Mouse (Mus musculus) kidney, adult 11 months (tissue): ENCODE data around the gene Scel.
A peak's percentile ranks its signal among the peaks of the same experiment; 100 is the strongest.

ENCODE experiments used
- DNase-seq: peaks from one replicate; pipeline ENCODE4 v3.0.0; 2022

The Scel gene

DNA sequence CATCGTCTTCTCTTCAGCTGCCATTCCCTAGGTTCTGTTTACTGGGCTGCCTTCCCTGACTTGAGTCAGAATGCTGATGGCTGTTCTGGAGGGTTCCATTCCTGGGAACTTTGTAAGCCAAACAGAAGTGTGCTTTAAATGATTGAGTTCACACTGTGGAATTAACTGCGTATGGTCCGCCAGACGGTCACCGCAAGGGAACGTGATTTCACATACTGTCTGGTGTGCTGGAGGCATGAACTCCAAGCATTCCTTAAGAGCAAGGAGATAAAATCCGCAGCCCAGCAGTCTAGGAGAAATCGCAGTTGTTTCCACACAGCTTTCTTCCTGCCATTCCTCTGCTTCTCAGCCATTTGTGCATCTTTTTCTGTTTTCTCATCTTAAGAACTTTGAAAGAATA, 2.3 kb downstream of the Scel start:
- DNase-seq = no peak

DNA sequence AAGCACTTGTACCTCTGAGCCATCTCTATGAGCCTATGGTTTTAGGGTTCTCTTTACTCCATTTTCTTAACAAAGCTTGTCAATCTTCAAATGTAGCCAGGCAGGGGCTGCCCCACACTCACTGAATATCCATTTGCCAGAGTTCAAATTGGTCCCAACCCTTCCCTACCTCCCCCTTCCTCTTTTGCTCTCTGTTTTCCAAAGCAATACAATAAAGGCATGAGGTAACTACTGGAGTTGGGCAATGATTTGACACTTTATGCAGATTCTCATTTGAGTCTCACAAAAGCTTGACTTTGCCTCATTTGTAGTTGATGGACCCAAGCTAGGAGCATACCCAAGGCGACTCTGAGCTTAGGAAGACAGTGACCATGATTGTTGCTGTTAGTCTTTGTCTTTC, 13.1 kb downstream of the Scel start:
- DNase-seq = no peak

DNA sequence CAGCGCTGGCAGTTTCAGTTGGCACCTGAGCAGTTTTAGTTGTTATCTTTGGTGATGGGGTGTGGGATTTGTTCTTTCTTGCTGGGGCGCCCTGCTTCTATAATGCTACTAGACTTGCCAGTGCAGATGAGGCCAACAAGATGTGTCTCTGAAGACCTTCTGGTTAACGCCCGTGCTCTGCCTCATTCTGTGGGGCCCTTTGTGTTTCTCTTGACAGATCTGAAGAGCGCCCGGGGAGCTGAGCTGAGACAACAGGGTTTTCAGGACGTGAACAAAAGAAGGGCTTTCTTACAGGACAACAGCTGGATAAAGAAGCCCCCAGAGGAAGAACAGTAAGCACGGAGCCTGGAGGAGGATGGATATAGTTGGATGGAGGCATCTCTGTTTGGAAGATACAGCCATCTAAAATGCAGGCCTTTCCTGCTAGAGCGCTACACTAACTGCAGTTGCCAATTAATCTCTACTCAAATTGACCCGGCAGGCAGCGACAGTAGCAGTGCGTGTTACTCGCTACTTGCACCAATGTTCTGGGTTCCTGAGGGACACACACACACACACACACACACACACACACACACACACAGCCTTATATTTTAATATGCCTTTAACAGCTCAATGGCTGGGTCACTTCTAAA, 16.7 kb downstream of the Scel start:
- no peak for DNase-seq

DNA sequence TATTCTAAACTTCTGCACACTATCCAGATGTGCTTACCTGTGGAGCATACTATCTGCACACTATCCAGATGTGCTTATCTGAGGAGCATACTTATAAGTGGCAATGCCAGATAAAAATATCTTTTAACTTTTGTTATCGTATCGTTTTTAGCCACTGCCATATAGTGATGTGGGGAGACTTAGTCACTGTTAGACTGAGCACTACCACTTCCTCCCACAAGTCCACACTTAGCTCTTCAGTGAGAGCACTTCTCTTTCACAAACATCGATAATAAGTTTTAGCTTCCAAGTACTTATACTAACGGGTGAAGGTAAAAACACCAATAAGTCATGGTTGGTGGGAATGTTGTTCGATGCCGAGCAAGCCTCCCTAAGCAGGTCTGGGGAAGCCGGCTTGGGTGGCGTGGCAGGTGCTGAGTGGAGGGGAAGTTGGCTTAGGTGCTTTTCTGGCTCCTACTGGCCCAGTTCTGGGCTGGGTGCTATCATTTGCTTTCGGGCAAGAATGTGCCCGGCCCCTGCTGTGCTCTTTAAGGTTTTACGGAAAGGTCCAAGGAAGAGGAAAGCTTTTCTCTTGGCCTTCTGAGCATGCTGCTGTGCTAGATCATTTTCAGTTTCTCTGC, 18.7 kb downstream of the Scel start:
- DNase-seq = no peak

DNA sequence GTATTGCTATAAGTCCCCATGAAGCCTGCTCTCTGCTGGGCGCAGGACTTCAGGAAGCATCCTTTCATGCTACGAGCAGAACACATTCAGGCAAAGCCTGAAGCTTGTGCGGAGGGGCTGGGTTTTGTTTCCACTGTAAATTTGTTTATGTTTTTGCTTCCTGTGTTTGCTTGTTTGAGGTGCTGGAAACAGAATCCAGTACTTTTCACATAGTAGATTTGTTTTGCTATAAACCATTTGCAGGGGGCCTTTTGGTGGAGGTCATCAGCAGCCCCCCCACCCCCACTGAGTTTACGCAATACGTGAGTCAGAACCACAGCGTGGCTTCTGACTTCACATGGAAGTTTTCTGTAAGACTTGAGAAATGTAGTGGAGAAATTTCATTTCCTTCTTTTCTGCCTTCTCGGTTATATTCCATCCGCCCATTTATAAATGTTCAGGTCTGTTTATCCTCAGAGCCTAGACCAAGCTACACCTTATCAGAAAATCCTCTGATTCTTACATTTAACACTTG, 22.4 kb downstream of the Scel start:
- no peak for DNase-seq

DNA sequence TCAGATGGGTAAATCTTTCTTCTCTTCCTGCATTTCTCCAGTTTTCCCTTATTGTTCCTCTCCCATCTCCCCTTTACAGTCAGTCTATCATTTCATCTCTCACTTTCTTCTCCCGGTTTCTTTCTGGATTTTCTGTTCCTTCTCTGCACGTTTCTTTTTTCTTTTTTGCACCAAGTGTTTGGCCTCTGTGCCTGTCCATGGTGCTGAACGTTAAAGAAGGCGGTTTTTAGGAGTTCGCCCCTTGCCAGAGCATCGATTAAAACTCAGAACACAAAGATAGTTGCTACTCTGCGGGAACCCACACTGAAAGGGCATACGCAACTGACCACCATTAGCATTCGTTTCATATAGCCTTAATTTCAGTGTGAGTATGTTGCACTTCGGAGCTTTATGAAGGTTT, 23.2 kb downstream of the Scel start:
- DNase-seq = no peak

DNA sequence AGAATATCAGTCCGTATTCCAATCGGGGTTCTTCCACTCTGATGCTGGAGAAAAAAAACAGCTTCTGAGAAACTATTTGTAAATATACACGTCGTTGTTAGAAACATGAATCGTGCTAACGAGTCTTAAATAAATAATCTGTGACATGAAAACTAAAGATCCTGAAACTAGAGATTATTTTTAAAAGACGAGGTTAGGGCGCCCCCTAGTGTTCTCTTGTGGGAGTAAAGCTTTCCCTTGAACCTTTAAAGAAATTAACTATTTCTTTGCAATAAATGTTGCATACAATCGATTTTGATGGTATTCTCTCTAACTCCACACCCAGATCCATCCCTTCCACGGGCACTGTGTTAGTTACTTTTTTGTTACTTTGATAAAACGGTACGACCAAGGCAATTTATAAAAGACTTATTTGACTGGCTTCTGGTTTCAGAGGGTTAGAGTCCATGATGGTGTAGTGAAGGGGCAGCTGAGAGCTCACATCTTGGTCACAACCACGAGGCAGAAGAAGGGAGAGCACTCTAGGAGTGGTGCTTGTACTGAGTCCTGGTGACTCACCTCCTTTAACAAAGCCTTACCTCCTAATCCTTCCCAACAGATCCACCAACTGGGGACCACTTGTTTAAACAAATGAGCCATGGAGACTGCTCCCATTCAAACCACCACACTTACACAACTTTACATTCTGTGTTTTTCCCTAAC, 24.4 kb downstream of the Scel start:
- no peak for DNase-seq

DNA sequence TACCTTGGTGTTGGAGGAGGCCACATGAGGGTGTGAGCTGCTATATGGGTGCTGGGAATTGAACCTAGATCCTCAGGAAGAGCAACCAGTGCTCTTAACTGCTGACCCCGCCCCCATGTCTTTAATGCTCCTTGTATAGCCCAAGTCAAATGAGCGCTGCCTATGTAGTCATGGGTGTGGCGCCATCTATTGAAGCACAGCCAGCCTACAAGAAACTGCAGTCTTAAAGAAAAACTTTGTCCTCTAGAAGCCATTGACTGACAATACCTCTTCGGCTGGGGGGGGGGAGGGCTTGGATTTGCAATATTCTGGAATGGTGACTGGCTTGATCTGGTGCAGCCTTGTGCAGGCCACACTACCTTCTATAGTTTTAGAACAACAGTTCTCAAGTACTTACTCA, 26.7 kb downstream of the Scel start:
- DNase-seq = no peak

DNA sequence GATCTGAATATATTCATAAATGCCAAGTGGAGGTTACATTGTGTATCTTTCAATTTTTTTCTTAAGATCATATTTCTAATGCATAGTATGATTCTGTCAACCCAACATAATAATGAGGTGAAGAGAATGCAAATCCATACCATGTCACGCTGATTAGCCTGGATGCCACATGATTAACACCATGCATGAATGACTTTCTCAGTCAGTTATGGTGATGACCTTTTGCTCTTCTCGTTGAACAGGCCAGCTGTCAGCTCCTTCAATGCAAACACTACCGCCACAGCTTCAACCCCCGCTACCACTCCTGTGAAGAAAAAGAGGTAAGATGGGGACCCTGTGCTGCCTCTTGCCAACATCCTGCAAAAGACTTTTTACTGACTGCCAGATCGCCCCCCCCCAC, 28.5 kb downstream of the Scel start:
- no peak for DNase-seq

DNA sequence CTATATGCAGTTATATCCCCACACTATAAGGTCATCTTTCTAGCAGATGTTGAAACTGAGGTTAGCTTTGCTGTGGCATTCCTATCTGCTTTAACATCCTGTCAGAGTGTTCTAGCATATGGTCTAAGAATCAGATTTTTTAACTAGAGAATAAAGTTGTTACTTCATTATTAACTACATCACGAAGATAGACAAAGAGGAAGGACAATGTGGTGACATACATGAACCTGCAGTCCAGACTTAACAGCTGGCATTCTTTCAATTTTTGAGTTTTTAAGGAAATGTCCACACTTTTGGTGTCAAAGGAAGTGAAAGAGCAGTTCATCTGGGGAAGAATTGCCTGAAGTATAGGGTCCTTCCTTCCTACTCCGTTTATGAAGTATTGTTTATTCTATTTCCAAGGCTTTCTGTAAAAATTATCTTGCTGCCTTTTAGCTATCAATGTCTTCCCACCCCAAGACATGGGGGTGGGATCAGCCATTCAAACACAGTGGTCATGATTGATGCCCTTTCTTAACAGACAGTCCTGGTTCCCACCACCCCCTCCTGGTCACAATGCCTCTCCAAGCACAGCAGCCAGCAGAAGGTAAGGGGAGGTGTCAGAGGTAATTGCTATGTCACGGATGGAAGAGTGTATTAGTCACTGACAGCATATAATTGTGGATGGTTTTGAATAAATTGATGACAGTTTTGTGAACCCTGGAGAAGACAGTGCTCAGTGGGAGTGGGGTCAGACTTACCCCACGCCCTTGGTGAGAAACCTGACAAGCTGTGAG, 30.4 kb downstream of the Scel start:
- no peak for DNase-seq

DNA sequence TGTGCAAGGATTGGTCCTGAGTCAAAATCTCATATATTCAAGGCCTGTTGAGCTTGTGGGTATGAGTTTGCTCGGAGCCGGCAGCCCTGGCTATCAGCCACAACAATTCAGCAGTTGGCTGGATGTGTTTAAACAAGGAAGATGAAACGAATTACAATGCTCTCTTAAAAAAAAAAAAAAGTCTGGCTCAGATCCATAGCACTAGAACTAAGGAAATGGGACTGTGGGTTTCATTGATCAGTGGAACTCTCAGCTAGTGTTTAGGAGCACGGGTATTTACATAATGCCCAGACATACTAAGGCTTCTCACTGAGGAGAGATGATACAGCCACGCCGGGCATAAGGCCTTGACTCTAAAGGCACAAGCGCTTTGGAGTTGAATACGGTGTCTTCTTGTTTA, 32.6 kb downstream of the Scel start:
- no peak for DNase-seq

DNA sequence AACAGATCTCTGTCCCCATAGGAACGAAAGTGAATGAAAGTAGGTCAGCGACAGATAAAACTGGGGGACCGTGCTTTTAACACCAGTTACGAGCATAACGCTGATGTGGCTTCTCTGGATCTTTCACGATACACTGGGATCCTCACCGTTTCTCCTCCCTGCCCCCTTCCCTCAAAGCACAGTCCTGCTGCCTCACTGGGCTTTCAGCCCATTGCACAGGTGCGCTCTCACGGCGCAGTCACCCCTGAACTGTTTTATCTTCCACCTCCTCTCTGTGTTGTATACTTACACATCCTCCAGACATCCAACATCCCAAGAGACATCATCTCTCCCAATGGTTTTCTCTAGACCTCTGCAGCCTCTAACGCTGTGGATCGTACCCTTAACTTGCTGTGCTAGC, 33.1 kb downstream of the Scel start:
- no peak for DNase-seq

DNA sequence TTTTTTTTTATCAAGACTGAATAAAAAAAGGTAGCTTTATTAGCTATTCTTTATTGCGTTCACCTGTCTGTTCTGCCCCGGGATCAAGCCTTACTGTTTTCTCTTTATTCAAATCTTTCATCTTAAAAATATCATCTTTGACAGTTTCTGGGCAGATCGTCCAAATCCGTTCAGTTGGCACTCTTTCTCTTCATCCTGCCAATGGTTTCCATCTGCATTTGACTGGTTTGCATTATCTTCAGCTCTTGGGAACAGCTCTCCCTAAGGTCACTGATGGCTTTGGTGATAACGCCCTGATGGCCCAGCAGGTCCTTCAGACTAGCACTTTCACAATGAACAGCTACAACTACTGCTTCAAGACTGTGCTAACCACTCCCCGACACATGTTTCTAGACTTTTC, 35.1 kb downstream of the Scel start:
- no peak for DNase-seq

DNA sequence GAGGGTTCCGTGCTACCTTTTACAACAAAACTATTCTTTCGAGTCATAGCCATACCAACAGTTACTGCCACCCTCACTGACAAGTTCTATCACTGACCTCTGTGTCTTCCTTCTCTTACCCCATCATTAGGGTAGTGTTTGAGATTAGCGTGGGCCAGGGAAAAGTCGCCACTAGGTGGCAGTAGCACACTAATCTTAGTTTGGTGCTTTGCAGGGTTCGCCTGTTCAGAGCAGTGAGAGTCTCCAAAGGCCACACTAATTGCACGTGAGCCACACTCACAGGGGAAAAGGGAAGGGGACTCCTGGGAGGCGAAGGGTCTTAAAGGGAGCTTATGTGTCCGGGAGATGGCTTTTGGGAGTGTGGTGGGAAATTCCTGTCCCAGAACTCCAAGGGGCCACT, 37.3 kb downstream of the Scel start:
- peak; percentile 53 for DNase-seq

DNA sequence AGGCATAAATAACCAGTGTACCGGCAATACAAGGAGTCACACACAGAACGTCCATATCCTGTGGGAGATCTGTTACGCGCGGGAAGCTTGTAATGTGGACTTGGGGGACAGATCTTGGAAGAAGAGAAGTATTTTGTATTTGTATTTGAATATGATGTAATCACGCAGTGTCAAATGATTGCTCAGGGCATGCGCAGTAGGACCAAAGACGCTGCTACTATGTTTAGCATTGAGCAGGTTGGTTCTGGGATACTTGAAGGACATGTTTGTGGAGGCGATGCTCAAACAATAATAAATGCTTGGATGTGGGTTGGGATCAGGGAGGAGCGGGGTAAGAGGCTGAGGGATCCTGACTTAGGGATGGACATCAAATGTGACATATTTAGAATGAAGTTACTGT, 37.8 kb downstream of the Scel start:
- no peak for DNase-seq

DNA sequence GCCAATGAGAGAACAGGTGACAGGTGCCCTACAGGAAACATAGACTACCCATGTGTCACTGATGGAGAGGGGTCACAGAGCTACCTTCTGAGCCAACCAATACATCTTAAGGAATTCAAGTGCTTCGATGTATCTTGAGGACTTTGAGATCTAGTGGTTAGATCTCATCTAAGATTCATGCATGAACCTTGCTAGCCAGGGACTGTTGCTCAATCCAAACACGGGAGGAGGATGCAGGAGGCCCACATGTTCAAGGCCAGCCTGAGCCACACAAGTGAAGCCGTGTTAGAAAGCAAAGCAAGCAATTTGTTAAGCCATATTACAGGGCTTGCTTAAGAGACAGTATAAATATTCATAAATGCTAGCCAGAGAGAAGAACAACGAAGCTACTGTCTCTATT, 38.8 kb downstream of the Scel start:
- DNase-seq = no peak

DNA sequence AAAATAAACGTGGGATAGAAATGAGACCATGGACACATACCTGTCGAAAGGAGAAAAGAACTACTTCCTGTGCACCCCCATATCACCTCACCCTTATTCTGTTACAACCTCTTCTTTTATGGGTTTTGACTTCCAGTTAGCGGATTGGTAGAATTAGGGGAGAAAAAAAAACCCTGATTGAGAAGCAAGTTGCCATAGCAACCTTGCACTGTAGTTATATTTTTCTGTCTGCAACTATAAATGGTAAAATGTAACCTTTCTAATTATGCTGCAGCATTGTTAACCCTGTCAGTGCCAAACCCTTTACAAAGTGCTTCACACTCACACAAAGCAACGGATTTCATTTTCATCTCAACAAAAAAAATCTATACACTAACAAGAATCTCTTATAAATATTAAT, 39.2 kb downstream of the Scel start:
- no peak for DNase-seq

DNA sequence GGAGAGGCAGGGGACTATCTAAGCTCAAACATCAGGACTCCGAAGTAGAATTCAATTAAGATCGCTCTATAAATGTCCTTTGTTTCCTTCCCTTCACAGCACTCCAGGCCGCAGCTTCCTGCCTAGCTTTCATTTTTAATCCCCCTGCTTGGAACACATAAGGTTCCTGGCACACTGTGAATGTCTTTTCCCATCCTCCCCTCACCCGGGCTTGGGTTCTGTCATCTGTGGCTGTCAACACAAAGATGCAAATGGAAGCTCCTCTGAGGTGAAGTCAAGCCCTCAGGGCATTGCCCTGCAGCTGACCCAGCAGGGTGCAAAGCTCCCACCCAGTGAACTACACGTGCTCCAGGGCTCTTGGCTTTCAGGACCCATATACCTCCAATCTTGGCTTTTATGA, 43.5 kb downstream of the Scel start:
- DNase-seq = no peak

DNA sequence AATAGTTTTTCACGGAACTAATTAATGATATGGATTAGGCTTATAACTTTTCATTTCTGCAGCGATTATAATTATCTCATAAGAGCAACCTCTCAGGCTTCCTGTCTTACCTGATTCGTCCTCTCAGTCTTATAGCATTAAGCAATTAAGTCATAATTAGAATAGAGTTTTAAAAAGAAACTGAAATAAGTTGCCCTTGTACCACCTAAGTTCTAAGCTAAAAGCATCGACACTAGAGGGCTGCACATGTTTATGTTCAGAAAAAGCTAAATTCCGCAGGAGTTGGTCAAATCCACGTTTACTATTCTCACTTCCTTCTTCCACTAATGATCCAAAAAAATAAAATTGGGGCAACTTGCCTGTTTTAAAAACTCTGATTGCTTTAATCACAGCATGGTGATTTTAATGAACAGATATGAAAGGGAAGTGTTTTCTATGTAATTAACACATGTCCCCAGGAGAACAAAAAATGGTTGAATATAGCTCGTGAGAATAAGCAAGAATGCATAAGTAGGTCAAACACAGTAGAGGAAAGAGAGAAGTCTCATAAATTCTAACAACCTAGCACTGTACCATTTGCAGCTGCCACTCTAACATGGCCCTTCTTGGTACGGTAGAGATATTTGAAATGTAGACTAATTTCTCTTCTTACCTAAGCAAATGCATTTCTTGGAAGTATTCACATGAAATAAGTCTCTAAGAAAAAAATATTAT, 48.4 kb downstream of the Scel start:
- DNase-seq = no peak

DNA sequence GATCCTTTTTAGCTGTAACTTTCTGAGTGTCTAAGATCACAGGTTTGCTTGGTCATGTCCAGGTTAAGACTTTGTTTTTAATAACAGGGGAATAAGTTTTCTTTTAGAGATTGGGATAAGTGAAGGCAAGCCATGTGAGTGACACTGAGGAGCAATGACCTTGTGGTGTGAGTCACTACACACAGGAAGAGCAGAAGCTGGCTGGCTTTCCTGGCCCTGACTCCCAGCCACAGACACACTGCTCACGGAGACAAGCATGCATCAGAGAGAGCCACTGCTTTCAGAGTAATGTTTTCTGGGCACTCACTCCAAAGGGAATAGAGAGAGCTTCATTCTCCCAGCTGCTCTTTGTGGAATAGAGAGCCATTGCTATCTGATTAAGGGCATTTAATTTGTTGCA, 54.8 kb downstream of the Scel start:
- DNase-seq = no peak

DNA sequence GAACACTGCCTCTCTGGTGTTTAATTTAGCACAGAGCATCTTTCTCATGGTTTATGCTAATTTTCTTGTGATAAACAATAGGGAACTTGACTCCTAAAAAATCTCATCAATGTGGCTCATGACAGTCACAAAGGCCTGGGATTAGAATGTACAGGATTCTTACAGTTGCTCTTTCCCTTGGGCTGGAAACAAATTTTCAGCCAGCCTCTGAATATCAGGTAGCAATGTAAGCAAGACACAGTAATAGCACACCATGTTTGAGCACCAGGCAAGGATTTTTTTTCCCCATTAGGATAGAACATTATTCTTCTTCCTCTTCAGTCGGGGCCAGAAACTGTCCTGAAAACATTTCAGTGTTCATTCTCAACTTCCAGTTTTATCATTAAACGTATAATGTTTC, 55.3 kb downstream of the Scel start:
- no peak for DNase-seq

DNA sequence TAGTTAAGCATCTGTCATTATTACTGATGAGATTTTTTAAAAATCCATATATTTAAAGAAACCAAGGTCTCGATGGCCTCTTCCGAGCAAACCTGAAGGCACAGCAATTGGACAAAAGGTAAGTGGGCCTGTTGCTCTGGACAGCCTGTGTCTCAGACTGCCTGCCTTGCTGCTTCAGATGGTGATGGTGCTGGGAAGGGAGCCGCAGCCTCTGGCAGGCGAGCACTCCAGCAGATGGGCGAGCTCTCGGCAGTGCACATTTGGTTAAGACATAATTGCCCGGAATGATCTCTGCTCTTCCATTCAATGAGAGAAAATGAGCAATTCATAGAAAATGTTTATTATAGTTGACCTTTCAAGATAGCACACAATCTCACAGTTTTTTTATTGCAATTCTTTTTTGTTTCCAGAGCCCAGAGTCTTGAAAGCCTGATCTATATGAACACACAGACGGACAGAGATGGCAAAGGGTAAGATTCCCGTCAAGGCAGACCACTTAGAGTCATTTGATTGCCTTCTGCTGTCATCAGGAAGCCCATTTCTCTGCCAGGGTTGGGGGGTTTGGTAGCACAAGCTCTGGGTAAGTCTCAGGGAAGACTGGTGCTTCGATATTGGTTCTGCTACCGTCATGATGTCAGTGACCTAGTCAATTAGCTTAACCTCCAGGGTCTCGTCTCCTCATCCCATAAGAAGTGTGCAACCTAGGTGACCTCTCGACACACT, 58.6 kb downstream of the Scel start:
- no peak for DNase-seq
